Mouse (Mus musculus) adrenal gland, adult 2 months (tissue): ENCODE measurements around the gene Bcl2l13. TPM values are rescaled to one million over a fixed set of nuclear protein-coding genes. Genes with fewer than 3 reads are reported as not detected.

Experiments used
- DNase-seq: peaks from one replicate; pipeline ENCODE4 v3.0.0; 2021
- microRNA-seq, 2 experiments: library from miRNA; unstranded; fragments of <30 nt; microRNA quantifications; one replicate each; pipeline ENCODE4 v1.2.0; 2021
- polyA plus RNA-seq: library from polyadenylated mRNA; depleted of rRNA; stranded (reverse); fragments of >200 nt; gene quantifications from 2 replicates; pipeline ENCODE4 v1.2.3, GENCODE M21; 2012; rRNA removed
- total RNA-seq, 2 experiments: library from RNA; stranded (reverse); gene quantifications; 2 replicates each; pipeline ENCODE4 v1.2.3; 2021

Bcl2l13 gene
- total and polyA plus RNA-seq, 3 experiments: 30.2 to 84.6 (median 70.4) TPM

GRCm38 (mm10) chr6:120929421-120929820 lies 93.4 kb downstream of the Bcl2l13 start:
- DNase-seq: no peak

GRCm38 (mm10) chr6:120930450-120931306 lies 94.7 kb downstream of the Bcl2l13 start:
- no peak for DNase-seq

- no peak for DNase-seq
Measured at GRCm38 (mm10) chr6:120932597-120932996, 96.6 kb downstream of the Bcl2l13 start.

- DNase-seq: no peak
Measured at GRCm38 (mm10) chr6:120933670-120934069, 97.7 kb downstream of the Bcl2l13 start.

- DNase-seq: no peak
Measured at GRCm38 (mm10) chr6:120934176-120934575, 98.2 kb downstream of the Bcl2l13 start.

- DNase-seq: no peak
Measured at GRCm38 (mm10) chr6:120937104-120937617, 101.1 kb downstream of the Bcl2l13 start.

GRCm38 (mm10) chr6:120937999-120938608 lies 102.1 kb downstream of the Bcl2l13 start:
- no peak for DNase-seq

- no peak for DNase-seq
Measured at GRCm38 (mm10) chr6:120938763-120939450, 102.9 kb downstream of the Bcl2l13 start.

GRCm38 (mm10) chr6:120939783-120940182 lies 103.8 kb downstream of the Bcl2l13 start:
- DNase-seq: no peak

GRCm38 (mm10) chr6:120940446-120941083 lies 104.6 kb downstream of the Bcl2l13 start:
- no peak for DNase-seq

GRCm38 (mm10) chr6:120941084-120941481 lies 105.1 kb downstream of the Bcl2l13 start:
- DNase-seq: no peak

- DNase-seq: no peak
Measured at GRCm38 (mm10) chr6:120941575-120941974, 105.6 kb downstream of the Bcl2l13 start.

Small RNA genes lying within 50 kb of the gene (microRNA-seq; reads per million reads assigned to microRNA genes)
- gene Gm25193: 0 reads per million in 2 experiments

Other genes starting within 250 kb of the Bcl2l13 start
- 1 to 10 TPM; 5.9 to 6.8 TPM for gene Cecr2, start 169.8 kb upstream of the Bcl2l13 start, total RNA-seq
- gene Cecr2, start 169.8 kb upstream of the Bcl2l13 start, polyA plus RNA-seq: 4.4 and 5.2 TPM in 2 replicates
- gene Slc25a18, start 62.6 kb upstream of the Bcl2l13 start, total RNA-seq: under 1 TPM; 0.14 to 0.21 TPM
- 0.62 and 1.3 TPM in 2 replicates for gene Slc25a18, start 62.6 kb upstream of the Bcl2l13 start, polyA plus RNA-seq
- 100 to 1,000 TPM; 362 to 464 TPM for gene Atp6v1e1, start 13.4 kb upstream of the Bcl2l13 start, total RNA-seq
- gene Atp6v1e1, start 13.4 kb upstream of the Bcl2l13 start, polyA plus RNA-seq: 241 and 338 TPM in 2 replicates
- 1 to 10 TPM; 3.5 to 4.7 TPM for gene Bid, start 80.6 kb downstream of the Bcl2l13 start, total RNA-seq
- gene Bid, start 80.6 kb downstream of the Bcl2l13 start, polyA plus RNA-seq: 2.7 and 3.0 TPM in 2 replicates